Mouse (Mus musculus) ovary, postnatal 36 days (tissue): Measurements from ENCODE around the gene Sirt6.
A peak's percentile ranks its signal among the peaks of the same experiment; 100 is the strongest.
"Not testable (repeated sequence)": the region's sequence is repeated elsewhere in the genome, so short reads cannot be mapped to it uniquely, and the experiment has no call there.

Experiments used
- DNase-seq: peaks from one replicate; pipeline ENCODE4 v3.0.0; 2022; ENCODE audit warnings: low spot score, mixed read lengths

Sirt6 gene

DNA sequence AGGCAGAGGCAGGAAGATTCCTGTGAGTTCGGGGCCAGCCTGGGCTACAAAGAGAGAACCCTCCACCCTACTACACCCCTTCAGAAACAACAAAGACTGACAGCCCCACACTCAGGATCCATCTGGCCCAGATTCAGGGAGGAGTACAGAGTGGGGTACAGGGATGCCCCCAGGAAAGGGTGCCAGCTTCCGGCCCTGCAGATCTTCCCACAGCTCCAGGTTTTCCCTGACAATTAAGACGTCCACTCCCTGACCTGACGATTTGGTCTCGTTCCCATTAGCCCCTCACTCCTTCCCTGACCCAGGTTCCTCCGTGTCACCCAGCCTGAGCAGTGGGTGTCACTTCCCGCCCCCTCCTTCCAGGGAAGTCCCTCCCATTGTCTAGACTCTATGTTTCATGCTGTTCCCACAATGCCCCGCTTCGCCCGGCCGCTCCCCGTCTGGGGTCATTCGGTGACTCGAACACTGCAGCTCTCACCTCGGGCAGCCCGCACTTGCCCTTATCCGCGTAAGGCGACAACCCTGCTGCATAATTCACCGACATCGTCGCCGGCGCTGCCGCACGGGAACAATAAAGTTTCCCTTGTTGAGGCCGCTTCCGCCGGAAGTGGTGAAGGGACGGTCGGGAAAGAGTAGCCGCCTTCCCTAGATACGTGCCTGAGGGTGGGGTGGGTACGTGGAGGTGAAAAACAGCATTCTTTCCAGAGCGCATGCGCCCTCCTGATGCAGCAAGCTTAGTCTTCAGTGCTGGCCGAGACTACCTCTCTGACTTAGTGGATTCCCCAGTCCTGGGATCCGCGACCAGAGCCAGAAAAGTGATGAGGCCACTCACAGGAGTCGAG is at the start of gene Sirt6:
Sirt6 (minus strand) TSS at position 804 of the 842 bp plus-strand sequence.
- DNase-seq, result peak; percentile 88

DNA sequence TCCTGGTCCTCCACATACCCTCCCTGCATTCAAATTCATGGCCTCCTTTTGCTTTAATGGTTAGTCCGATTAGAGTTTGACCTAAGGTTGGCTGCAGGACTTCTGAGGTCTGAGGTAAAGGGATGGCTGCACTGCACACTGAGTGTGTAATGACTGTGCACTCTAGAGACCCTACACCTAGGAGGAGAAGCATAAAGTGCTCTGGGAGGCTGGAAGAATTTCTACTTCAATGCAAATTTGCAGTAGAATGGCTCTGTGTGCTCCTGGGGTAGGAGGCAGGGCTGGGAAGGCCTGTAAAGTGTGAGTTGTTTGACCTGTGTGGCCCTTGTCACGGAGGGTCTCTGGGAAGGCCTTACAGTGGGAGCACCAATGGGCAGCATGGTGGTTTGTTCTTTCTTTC is 28.6 kb upstream of the Sirt6 start:
- DNase-seq, result no peak

DNA sequence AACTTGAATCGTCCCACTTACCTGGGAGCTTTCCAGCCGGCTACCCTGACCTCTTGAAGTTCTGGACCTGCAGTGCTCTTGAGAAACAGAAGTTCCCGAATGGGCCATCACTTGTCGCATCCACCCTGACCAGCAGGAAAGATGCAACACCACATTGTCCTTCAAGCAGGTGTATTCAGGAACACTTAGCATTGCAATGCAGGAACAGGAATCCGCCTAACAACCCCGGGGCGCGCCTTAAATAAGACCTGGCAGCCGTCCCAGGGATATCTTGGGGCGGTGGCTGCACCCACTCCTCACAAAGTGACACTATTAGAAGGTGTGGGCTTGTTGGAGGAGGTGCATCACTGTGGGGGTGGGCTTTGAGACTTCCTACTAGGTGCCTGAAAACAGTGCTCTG is 27.6 kb upstream of the Sirt6 start:
- DNase-seq, result no peak

DNA sequence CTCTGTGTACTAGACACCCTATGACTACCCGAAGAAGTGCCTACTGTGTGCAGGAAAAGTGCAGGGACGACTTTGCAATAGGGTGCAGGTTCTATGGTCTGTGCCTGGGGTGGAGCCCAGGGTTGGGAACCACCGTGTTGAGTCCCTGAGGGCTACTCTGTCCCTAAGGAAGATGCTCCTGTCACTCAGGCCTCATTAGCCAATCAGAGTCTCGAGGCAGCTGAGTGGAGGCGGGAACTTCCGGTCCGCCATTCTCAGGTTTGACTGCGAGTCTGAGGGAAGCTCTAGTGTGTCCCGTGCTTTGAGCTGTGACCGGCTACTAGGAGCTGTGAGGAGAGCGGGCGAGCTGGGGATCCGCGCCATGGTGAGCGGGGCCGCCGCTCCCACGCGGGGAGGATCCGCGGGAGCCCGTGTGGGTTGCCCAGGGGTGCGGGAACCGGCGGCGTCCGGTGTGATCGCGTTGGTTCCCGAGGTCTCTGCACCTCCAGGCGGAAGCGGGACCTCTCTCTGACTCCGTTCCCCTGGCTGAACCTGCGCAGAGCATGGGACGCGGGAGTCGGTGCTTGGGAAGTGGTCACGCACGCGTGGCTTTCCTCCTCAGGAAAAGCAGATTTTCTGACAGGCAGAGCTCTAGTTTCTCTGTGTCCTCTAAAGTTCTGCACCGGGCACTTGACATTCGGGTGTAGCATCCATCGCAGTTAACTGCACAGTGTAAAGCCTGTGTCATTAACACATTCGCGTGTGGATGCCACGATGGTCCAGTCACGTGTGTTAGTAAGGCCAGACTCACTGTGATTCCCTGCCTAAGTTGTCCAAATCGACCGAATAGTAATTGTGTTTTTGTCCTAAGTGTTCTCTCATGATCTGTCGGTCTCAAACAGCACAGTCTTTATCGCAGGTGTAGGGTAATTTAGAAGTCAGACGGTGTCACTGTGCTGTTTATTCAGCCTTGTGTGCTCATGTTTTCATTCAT is 21.5 kb upstream of the Sirt6 start, which contains the start of gene Gm10778:
Gm10778 (plus strand) TSS at position 257 of the 973 bp plus-strand sequence.
- DNase-seq, result peak; percentile 74

DNA sequence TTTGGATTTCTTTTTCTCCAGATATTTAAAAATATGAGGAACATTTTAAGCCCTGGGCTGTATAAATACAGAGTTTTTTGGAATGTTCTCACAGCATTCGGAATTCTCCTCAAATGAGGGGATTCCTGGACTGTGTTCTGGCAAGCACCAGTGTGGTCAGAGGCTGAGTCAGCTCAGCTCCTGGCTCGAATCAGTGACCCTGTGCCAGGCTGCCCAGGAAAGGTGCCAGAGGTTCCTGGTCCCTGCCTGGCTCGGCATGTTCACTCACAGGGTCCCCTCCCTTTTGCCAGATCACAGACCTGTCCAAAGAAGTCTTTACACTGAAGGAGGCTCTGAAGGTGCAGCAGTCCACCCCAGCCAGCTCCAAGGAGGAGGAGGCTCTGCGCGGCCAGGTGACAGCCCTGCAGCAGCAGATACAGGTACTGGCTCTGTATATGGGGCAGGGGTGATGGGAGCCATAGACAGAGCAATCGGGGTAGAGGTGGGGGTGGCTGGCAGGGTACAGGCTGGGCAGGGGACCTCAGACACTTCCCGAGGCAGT is 18.5 kb upstream of the Sirt6 start:
- no peak for DNase-seq

DNA sequence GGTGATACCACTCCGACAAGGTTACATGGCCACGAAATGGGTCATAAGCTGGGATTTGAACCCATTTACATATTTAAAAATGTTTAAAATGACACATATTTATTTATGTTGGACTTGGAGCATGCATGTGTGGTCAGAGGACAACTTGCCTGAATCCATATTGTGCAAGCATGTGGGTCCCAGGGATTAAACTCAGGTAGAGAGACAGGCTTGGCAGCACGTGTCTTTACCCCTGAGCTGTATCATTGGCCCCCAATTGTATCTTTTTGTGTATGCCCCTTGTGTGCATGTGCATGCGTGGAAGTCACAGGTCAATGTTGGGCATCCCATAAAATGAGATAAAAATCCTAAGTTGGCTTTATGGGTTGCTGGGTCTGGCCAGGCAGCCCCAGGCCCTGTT is 17.8 kb upstream of the Sirt6 start:
- no peak for DNase-seq

DNA sequence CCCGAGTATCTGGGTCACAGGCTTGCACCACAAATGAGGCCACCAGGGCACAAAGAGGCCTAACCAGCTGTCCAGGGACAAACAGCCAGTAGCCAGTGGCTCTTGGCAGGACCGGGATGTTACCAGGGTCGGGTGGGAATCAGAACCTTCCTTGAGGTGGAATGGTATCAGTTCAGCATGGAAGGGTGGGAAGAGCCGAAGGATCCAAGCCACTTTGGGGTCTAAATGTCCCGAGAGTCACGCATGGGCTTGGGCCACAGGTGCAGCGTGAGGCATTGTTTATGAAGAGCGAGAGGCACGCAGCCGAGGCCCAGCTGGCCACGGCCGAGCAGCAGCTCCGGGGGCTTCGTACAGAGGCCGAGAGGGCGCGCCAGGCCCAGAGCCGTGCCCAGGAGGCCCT is 17.1 kb upstream of the Sirt6 start:
- DNase-seq, result no peak

DNA sequence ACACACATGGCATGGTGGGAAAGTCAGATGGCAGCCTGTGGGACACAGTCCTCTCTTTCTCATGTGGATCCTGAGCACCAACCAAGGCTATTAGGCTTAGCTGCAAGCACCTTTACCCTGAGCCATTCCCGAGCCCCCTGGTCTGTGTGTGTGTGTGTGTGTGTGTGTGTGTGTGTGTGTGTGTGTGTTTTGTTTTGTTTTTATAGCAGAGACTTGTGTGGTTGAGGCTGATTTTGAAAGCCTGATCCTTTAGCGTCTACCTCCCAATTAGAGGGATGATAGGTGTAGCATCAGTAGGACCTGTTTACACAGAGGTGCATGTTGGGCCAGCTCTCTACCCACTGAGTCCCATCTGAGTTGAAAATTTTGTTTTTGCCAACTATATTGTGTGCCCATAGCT is 16.6 kb upstream of the Sirt6 start:
- DNase-seq, result no peak

DNA sequence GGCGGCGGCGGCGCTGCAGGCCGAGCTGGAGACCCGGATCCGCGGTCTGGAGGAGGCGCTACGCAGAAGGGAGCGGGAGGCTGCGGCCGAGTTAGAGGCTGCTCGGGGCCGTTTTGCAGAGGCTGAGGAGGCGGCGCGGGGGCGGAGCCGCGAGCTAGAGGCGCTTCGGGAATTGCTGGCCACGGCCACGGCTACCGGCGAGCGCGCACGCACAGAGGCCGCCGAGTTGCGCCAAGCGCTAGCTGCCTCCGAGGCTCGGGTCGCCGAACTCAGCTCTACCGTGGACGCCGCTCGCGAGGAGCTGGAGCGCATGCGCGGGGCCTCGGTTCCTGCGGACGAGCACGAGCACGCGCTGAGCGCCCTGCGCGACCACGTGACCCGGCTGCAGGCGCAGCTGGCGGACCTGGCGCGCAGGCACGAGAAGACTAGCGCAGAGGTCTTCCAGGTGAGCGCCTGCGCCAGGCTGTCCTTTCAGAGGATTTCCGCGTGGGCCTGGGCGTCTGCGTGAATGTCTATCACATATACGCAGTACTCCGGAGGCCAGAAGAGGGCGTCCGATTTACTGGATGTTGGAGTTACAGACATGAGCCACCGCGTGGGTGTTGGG is 16.0 kb upstream of the Sirt6 start:
- DNase-seq, result peak; percentile 96

DNA sequence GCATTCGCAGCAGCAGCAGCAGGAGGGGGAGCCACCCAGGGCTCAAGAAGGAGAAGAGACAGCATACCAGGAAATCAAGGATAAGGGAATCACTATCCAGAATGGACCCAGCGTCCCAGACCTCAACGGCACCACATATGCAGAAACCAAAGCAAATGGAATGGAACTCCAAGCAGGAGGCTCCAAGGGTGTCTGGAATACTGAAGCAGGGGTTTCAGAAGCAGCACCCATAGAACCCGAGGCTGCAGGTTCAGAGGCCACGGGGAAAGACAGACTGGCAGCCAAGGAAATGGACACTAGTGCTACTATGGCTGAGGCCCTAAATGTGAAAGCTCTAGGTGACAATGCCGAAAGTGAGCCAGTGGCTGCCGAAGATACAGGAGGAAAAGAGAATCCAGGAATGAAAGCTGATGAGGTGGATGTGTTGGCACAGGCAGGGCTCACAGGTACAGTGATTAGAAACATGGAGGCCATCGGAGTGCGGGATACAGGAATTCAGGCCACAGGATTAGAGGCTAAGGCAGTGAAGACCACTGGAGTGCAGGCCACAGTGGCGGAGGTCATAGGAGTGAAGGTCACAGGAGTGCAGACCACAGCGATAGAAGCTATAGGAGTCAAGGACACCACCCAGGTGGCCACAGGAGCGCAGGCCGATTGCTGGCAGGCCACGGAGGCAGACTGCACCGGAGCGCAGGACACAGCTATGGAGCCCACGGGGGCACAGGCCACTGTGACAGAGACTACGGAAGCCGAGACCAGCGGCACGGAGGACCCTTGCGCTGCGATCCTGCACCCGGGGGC is 15.3 kb upstream of the Sirt6 start:
- no peak for DNase-seq

DNA sequence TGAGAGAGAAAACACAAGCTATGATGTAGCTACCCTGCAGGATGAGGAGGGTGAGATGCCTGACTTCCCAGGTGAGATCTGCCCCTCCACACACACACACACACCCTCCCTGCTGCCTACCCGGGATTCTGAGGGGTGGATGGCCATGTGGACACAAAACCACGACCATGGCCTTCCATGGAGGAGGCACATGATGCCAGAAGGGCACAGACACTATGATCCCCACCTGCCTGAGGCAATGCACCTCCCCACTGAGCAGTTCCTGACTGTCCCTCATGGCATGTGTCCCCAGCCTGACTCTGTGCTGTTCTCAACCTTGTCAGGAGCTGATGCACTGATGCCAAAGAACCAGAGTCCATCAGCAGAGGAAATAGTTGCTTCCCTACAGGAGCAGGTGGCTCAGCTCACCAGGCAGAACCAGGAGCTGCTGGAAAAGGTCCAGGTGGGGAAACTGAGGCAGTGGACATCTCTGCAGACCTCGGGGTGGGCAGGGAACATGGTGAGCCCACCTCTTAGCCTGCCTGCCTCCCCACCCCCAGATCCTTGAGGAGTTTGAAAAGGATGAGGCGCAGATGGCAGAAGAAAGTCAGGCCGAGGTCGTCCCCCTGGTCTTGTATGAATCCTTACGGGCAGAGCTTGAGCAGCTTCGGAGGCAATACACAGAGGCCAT is 14.5 kb upstream of the Sirt6 start:
- no peak for DNase-seq

DNA sequence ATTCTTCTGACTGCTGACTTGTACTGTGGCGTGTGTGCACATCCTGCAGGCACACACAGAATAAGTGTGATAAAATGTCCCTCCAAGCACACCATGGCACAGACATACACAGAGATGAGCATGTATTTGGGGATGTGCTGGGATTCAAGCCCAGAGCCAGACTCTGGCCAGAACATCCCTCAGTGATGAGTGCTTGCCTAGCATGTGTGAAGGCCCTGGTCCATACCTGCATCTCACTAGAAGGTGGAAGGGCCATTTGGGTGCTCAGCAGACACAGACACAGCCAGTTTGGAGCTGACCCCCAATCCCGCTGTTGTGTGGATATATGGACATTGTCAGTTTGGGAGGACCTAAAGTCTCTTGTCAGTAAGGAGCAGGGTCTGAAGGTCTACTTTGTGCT is 14.0 kb upstream of the Sirt6 start:
- DNase-seq, result no peak

DNA sequence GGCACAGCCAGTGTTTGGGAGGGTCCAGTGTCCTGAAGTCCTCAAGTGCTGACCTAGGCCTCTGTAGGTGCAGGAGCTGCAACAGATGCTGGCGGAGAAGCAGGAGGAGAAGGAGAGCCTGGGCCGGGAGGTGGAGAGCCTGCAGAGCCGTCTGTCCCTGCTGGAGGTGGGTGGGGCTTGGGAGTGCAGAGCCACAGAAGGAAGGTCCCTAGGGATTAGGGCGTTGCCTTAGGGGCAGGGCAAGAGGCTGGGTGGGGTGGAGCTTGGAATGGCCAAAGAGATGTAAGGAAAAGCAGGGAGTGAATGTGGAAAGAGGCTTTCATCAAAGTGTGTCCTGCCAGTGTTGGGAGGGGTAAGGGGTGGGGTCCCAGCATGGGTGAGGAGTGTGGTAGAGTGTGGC is 13.2 kb upstream of the Sirt6 start:
- DNase-seq, result not testable (repeated sequence)

DNA sequence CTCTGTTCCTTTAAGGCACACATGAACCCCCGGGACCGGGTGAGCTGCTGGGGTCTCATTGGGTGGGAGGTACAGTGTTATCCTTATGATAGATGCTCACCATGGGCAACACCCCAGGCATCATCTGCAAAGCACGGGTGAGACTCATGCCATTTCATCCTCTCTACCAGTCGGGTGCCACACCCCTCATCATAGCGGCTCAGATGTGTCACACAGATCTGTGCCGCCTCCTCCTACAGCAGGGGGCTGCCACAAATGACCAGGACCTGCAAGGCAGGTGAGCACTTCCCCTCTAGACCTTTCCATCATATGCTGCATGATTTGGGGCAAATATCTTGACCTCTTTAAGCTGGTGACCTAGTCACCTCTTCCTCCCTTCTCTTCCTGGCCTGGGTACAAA is 10.5 kb upstream of the Sirt6 start:
- no peak for DNase-seq

DNA sequence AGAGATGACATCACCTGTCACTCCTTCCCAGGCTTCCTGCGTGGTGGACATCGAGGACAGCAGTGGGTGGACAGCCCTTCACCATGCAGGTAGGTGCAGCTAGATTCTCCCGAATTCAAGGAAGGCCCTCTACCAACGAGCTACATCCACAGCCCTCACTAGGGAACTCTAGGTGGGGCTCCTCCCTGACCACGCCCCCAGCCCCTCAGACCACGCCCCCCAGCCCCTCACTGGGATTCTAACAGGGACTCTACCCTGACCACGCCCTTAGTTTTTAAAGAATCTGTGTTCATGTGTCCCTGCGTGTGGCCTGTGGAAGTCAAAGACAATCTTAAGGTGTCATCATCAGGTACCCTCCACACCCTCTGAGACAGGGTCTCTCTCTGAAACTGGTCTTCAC is 8.7 kb upstream of the Sirt6 start:
- no peak for DNase-seq

DNA sequence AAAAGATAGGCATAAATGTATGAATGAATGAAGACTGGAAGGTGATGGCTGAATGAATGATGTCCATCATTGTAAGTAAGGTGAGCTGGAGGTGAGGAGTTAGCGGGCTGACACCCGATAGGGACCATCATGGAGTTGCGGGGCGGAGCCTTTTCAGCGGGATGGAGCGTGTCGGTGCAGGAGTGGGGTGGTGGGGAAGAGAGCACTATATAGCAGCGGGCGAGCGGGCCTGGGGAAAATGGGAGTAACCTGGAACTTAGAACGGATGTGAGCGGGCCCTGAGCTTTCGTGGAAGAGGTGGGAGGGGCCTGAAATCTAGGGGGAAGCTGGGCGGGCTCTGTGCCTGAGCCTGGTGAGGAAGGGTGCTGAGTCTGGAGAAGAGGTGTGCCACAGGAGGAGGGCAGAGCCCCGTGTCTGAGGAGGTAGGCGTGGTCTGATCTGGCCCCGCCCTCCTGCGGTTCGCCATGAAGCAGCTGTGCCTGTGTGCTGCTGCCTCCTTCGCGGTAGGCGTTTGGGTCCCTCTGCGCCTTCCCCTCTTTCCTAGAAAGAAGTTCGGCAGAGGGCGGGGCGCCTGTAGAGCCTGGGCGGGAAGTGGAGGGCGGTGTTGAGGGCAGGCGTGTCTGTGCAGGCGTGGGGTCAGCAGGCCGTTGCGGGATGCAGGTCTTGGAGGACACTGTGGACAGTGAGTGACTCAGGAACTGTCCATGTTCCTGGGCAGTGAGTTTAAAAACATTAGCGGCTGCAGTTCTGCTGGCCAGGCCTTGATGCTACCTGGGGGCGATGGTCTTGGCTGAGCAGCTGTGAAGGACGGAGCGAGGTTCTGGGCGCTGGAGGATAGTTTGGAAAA is 5.9 kb upstream of the Sirt6 start:
- peak; percentile 87 for DNase-seq

DNA sequence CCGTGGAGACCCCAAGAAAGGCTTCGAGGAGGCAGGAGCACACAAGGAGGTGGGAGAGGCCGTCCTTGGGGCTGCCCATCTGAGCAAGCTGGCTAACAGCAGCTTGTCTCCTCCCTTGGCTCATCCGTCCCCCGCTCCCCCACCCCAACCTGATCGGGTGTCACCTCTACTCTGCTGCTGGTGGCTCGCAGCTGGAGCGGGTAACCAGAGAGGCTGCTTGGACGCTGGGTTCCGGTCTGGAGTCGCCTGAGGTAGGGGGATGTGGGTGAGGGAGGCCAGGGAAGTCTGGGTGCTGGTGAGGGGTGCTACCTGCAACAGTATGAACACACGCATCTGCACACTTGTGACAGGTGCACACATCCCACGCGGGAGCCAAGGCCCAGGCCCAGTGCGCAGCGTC is 793 bp upstream of the Sirt6 start, which contains the start of gene Ankrd24:
Ankrd24 (plus strand) TSS at position 151 of the 400 bp plus-strand sequence.
- no peak for DNase-seq

DNA sequence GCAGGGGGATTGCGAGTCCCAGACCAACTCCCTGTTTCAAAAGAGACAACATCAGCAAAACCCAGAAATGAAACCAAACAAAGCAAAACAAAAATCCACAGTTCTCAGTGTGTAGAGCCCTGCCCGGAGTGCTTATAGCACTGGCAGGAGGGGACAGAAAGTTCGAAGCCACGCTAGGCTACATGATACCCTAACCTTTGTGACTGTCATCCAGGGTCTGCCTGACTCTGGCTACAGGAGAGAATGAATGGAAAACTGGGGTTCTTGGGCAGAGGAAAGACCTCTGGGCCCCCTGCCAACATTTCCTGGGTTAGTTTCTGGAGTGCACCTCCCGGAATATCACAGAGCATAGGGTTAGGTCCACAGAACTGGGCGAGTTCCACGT is 231 bp upstream of the Sirt6 start:
- no peak for DNase-seq

DNA sequence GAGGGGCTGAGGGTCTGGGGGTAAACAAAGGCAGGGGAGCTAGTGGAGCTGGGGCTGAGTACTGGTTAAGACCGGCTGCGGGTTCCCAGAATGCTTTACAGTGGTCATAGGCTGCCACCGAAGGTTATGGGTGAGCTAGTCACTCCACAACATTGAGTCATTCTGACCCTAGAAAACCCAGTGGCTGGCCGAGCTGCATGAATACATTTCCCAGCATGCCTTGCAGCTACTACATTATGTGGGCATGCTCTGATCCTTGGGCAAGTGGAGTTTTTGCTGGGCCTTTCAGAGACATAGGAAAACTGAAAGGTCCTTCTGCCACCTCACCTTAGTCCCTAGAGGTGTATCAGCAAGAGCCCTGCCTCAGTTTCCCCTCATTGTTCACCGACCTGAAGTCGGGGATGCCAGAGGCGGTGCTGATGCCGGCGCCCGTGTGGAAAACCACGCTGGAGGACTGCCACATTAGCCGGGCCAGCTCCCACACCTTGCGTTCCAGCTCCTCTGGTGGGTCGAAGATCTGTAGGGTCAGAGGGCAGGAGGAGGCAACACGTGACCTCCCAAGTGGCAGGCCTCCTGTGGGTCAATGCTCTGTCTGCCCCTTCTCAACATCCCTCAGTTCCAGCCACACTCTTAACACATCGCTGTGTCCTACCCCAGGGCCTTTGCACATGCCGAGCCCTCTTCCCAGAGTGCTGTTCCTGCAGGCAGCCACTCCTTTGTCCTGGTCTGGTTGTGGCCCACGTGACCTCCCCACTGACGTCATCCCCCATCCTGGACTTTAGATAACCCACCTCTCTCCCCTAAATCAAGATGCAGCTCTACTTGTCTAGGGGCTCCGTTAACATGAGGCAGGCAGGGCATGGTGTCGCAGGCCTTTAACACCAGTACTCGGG is 1.2 kb downstream of the Sirt6 start:
- no peak for DNase-seq
